Mouse (Mus musculus): ENCODE results near the gene Cd300a. TPM values are rescaled to one million over a fixed set of nuclear protein-coding genes. Genes with fewer than 3 reads are reported as not detected.

Gene Cd300a
- polyA plus RNA-seq, 1 experiment from 2014 or later = 5.4 TPM

DNA sequence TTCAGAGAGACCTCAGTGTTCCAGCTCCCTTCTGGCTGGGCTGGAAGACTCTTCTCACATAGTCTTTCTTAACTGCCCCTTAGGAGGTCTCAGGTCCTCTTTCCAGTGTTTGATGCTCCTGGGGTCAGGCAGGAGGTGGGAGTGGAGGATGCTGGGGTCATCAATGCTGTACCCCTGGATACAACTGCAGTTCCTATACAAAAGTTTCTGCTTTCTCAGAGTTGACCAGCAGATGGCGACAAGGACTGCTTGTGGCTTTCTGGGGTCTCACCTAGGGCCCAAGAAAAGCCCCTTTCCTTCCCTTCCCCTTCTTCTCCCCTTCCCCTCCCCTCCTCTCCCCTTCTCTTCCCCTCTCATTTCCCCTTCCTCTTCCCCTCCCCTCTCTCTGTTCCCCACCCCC lies 9.3 kb upstream of the Cd300a start:
- Histone ChIP-seq H3K27me3 (replicated peaks; ENCODE audit: control insufficient read depth, insufficient read depth, low read length) (no peaks in the 10 kb centered on the region), H3K4me3 (ENCODE audit: low read depth, low read length) (no peak overlapping the region), H3K9me3 (ENCODE audit: control insufficient read depth, low read length) (no peaks in the 10 kb centered on the region), H3K4me1 (replicated peaks; ENCODE audit: control insufficient read depth, insufficient read depth, low read length) (peaks cover 9% of the 10 kb centered on the region), H3K36me3 (ENCODE audit: control insufficient read depth, insufficient read depth, low read length) (no peaks in the 10 kb centered on the region), H3K9ac (ENCODE audit: low read depth, low read length) (no peak overlapping the region), H3K27ac (ENCODE audit: low read depth, low read length) (no peak overlapping the region), H3K4me2 (no peak overlapping the region)
- no peak for ATAC-seq (replicated peaks; ENCODE audit: low FRiP score)
- 0% methylated on average over 1 of the region's 1 CpGs for WGBS
- DNase-seq (ENCODE audit: low spot score) = no peak

DNA sequence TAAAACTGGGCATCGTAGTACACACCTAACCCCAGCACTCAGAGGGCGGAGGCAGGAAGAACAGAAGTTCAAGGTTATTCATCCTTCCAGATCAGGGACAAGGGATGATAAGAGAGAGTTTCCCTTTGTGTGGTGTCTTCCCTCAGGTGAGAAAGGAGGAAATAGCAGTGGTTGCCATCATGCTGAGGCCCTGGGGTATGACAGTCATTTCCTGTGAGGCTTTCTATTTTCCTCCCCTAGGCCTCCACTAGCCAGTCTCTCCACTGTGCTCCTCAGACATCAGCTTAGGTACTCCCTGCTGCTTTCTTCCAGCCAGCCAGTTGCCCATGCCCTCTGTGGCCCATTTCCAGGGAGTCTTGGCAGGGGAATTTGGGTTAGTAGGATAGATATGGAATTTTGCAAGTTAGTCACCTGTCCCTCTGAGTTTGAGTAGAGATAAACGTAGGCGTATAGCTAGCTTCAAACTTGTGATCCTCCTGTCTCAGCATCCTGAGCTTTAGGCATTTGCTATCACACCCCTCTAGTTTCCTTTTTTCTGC lies 6.5 kb upstream of the Cd300a start:
- Histone ChIP-seq H3K9ac (ENCODE audit: low read depth, low read length) (no peak overlapping the region), H3K4me2 (no peak overlapping the region), H3K9me3 (ENCODE audit: control insufficient read depth, low read length) (no peaks in the 10 kb centered on the region), H3K4me3 (ENCODE audit: low read depth, low read length) (no peak overlapping the region), H3K36me3 (ENCODE audit: control insufficient read depth, insufficient read depth, low read length) (no peaks in the 10 kb centered on the region), H3K4me1 (replicated peaks; ENCODE audit: control insufficient read depth, insufficient read depth, low read length) (peaks cover 6% of the 10 kb centered on the region; the same call in 1 of the 2 replicates), H3K27ac (ENCODE audit: low read depth, low read length) (no peak overlapping the region), H3K27me3 (replicated peaks; ENCODE audit: control insufficient read depth, insufficient read depth, low read length) (no peaks in the 10 kb centered on the region)
- ATAC-seq (replicated peaks; ENCODE audit: low FRiP score) = no peak
- DNase-seq (ENCODE audit: low spot score) = no peak
- WGBS = 81% methylated on average over 4 of the region's 4 CpGs

DNA sequence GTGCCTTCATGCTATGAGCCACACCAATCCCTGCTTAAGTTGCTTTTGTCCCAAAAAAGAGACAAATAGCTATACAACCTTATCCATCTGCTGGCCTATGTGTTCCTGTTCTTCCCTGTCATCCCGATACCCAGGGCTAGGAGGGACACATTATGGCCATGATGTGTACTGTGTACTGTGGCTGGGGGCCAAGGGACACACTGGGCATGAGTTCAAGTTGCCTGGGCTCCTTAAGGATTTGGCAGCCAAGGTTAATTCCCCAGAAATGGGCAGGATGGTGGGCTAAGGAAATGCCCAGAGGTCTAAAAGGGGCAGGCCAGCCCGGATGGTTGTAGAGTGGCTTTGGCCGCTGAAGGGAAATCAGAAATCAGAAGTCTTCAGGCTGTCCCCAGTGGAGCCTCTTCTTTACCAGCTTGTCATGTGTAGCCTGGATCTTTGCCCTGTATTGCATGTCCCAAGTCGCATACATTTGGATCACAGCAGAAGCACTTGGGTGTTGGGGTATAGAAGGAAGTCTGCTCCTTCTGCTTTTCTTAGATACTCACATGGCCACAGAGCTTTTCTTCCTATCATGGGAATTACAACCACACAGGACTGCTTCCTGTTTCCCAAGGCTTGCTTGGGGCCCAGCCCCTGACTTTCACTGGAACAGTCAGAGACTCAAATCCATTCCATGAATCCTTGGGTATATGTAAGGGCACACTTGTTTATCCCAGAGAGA lies 5.3 kb upstream of the Cd300a start:
- Histone ChIP-seq H3K27ac (ENCODE audit: low read depth, low read length) (peak overlapping the region; percentile 11; the same call in 1 of the 2 replicates), H3K4me1 (replicated peaks; ENCODE audit: control insufficient read depth, insufficient read depth, low read length) (peaks cover 6% of the 10 kb centered on the region; the same call in 1 of the 2 replicates), H3K9ac (ENCODE audit: low read depth, low read length) (no peak overlapping the region), H3K9me3 (ENCODE audit: control insufficient read depth, low read length) (no peaks in the 10 kb centered on the region), H3K4me2 (no peak overlapping the region), H3K36me3 (ENCODE audit: control insufficient read depth, insufficient read depth, low read length) (no peaks in the 10 kb centered on the region), H3K27me3 (replicated peaks; ENCODE audit: control insufficient read depth, insufficient read depth, low read length) (no peaks in the 10 kb centered on the region), H3K4me3 (ENCODE audit: low read depth, low read length) (no peak overlapping the region)
- ATAC-seq (replicated peaks; ENCODE audit: low FRiP score) (0 out of 2 replicates have a peak, but pooled peaks have one; percentile 15), DNase-seq (ENCODE audit: low spot score) (no peak)
- WGBS = 66% methylated on average over 4 of the region's 4 CpGs

DNA sequence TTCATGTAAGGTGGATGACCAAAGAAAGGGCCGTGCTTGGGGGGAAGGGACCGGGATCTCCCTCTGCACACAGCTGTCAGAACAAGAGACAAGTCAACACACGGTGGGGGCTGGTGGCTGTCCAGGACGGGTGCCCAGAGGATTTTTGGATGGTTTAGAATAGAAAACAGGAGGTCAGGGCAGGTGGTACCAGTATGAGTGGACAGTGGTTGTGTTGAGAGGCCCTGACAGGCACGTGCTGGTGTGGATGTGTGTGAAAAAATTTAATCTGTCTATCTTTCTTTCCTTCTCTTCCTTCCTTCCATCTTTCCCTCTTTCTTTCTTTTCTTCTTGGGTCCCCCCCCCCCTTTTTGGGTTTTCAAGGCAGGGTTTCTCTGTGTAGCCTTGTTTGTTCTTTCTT lies 701 bp downstream of the Cd300a start:
- Histone ChIP-seq H3K4me3 (ENCODE audit: low read depth, low read length) (peak overlapping the region; percentile 30; the same call in 1 of the 2 replicates), H3K27me3 (replicated peaks; ENCODE audit: control insufficient read depth, insufficient read depth, low read length) (no peaks in the 10 kb centered on the region), H3K36me3 (ENCODE audit: control insufficient read depth, insufficient read depth, low read length) (no peaks in the 10 kb centered on the region), H3K4me1 (replicated peaks; ENCODE audit: control insufficient read depth, insufficient read depth, low read length) (peaks cover 7% of the 10 kb centered on the region; the same call in 1 of the 2 replicates), H3K4me2 (peak overlapping the region; percentile 51), H3K27ac (ENCODE audit: low read depth, low read length) (no peak overlapping the region), H3K9ac (ENCODE audit: low read depth, low read length) (peak overlapping the region; percentile 50; the same call in 1 of the 2 replicates), H3K9me3 (ENCODE audit: control insufficient read depth, low read length) (no peaks in the 10 kb centered on the region)
- DNase-seq (ENCODE audit: low spot score) (no peak), ATAC-seq (replicated peaks; ENCODE audit: low FRiP score) (no peak)
- whole genome bisulfite sequencing = 54% methylated on average over 5 of the region's 5 CpGs

DNA sequence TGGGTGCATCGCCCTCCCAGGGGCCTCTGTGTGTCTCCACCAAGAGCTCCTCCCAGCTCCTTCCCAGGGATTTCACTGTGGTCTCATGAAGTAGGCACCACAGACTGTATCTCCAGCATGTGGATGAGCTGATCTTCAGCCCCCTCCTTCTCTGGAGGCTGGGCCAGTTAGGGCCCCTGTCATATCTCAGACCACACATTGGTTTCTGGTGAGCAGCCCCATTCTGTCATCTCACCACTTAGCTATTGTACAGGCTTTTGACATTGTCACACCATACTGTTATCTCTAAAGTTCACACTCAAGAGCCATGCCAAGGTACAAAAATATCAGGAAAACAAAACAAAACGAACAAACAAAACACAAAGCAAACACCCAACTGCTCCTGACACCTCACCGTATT lies 6.2 kb downstream of the Cd300a start:
- peak; percentile 93 for ATAC-seq (replicated peaks; ENCODE audit: low FRiP score)
- H3K36me3 ChIP-seq (ENCODE audit: control insufficient read depth, insufficient read depth, low read length) = no peaks in the 10 kb centered on the region
- 44% methylated on average over 3 of the region's 3 CpGs for WGBS
- no peak overlapping the region for H3K4me2 ChIP-seq
- DNase-seq (ENCODE audit: low spot score) = no peak
- H3K27me3 ChIP-seq (replicated peaks; ENCODE audit: control insufficient read depth, insufficient read depth, low read length) = no peaks in the 10 kb centered on the region
- H3K27ac ChIP-seq (ENCODE audit: low read depth, low read length) = peak overlapping the region; percentile 80
- H3K4me3 ChIP-seq (ENCODE audit: low read depth, low read length) = no peak overlapping the region
- no peak overlapping the region for H3K9ac ChIP-seq (ENCODE audit: low read depth, low read length)
- H3K9me3 ChIP-seq (ENCODE audit: control insufficient read depth, low read length) = no peaks in the 10 kb centered on the region
- peaks cover 12% of the 10 kb centered on the region; the same call in 1 of the 2 replicates for H3K4me1 ChIP-seq (replicated peaks; ENCODE audit: control insufficient read depth, insufficient read depth, low read length)

DNA sequence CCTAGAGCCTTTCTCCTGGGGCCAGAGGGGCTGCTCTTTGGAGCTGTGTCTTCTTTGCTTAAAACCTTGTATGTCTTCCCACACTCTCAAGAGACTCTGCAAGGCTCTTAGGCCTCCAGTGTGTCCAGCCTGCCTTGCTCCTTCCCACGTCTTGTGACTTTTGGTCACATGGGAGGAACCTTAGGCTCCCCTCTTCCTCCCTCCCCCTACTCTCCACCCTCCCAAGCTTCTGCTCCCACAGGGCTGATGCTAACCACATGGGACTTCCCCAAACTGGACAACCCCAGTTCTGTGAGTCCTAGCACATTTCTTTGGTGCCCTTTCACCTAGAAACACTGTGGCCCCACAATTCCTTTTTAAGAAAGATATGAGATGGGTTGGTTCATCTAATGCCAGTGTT lies 8.2 kb downstream of the Cd300a start:
- Histone ChIP-seq H3K9ac (ENCODE audit: low read depth, low read length) (no peak overlapping the region), H3K4me1 (replicated peaks; ENCODE audit: control insufficient read depth, insufficient read depth, low read length) (peaks cover 12% of the 10 kb centered on the region; the same call in 1 of the 2 replicates), H3K27me3 (replicated peaks; ENCODE audit: control insufficient read depth, insufficient read depth, low read length) (no peaks in the 10 kb centered on the region), H3K9me3 (ENCODE audit: control insufficient read depth, low read length) (no peaks in the 10 kb centered on the region), H3K36me3 (ENCODE audit: control insufficient read depth, insufficient read depth, low read length) (no peaks in the 10 kb centered on the region), H3K4me3 (ENCODE audit: low read depth, low read length) (no peak overlapping the region), H3K4me2 (no peak overlapping the region), H3K27ac (ENCODE audit: low read depth, low read length) (no peak overlapping the region)
- WGBS = 58% methylated on average over 1 of the region's 1 CpGs
- DNase-seq (ENCODE audit: low spot score) = no peak
- ATAC-seq (replicated peaks; ENCODE audit: low FRiP score) = no peak

DNA sequence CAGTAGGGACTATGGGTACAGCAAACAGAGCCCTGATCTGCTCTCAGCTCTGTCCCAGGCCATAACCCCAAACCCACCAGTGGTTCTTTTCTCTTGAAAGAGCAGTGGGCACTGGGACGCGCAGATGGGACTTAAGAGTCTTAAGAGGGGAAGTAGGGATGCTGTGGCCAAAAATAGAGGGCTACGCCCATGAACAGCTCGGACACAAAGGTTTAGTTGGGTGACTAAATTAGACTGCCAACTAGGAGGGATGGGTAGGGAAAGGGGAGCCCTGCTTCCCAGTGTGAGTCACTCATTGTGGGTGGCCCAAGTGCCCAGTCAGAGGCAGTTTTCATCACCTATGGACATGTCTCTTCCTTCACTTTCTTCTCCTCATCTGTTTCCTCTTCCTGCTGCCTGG lies 13.4 kb downstream of the Cd300a start:
- Histone ChIP-seq H3K4me2 (no peak overlapping the region), H3K4me3 (ENCODE audit: low read depth, low read length) (no peak overlapping the region), H3K9ac (ENCODE audit: low read depth, low read length) (no peak overlapping the region), H3K36me3 (ENCODE audit: control insufficient read depth, insufficient read depth, low read length) (no peaks in the 10 kb centered on the region), H3K27ac (ENCODE audit: low read depth, low read length) (no peak overlapping the region), H3K9me3 (ENCODE audit: control insufficient read depth, low read length) (no peaks in the 10 kb centered on the region), H3K4me1 (replicated peaks; ENCODE audit: control insufficient read depth, insufficient read depth, low read length) (peaks cover 7% of the 10 kb centered on the region), H3K27me3 (replicated peaks; ENCODE audit: control insufficient read depth, insufficient read depth, low read length) (no peaks in the 10 kb centered on the region)
- no peak for ATAC-seq (replicated peaks; ENCODE audit: low FRiP score)
- DNase-seq (ENCODE audit: low spot score) = no peak
- 78% methylated on average over 4 of the region's 4 CpGs for WGBS

DNA sequence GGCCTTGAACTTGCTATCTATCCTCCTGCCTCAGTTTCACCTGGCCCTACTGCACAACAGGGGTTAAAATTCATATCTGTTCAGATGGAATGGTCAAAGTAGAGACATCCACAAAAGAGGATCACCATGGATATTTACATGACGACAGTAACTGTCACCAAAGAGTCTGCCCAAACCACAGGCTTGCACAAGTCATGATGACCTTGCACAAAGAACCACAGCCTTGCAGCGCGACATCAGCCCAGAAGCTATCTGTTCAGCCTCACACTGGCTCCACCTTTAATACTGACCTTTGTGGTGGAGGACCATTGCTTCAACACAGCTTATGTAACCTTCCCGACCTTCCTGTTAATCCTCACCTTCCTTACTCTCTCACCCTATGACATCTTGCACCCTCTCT lies 17.7 kb downstream of the Cd300a start:
- Histone ChIP-seq H3K27me3 (replicated peaks; ENCODE audit: control insufficient read depth, insufficient read depth, low read length) (no peaks in the 10 kb centered on the region), H3K4me3 (ENCODE audit: low read depth, low read length) (no peak overlapping the region), H3K4me2 (no peak overlapping the region), H3K27ac (ENCODE audit: low read depth, low read length) (0 out of 2 replicates have a peak overlapping the region, but pooled peaks have one; percentile 7), H3K9me3 (ENCODE audit: control insufficient read depth, low read length) (no peaks in the 10 kb centered on the region), H3K4me1 (replicated peaks; ENCODE audit: control insufficient read depth, insufficient read depth, low read length) (peaks cover 7% of the 10 kb centered on the region), H3K36me3 (ENCODE audit: control insufficient read depth, insufficient read depth, low read length) (no peaks in the 10 kb centered on the region), H3K9ac (ENCODE audit: low read depth, low read length) (no peak overlapping the region)
- WGBS = 38% methylated on average over 4 of the region's 4 CpGs
- ATAC-seq (replicated peaks; ENCODE audit: low FRiP score) (peak; percentile 54; the same call in 1 of the 2 replicates), DNase-seq (ENCODE audit: low spot score) (no peak)

DNA sequence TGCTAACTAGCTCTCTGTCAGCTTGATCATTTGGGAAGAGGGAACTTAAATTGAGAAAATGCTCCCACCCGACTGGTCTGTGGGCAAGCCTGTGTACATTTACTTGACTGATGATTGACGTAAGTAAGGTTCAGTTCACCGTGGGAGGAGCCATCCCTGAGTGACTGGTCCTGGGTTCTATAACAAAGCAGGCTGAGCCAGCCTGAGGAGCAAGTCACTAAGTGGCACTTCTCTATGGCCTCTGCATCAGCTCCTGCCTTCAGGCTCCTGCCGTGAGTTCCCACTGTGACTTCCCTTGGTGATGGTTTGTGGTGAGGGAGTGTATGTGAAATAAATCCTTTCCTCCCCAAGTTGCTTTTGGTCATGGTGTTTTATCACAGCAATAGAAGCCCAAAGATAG lies 18.2 kb downstream of the Cd300a start:
- Histone ChIP-seq H3K36me3 (ENCODE audit: control insufficient read depth, insufficient read depth, low read length) (no peaks in the 10 kb centered on the region), H3K9ac (ENCODE audit: low read depth, low read length) (no peak overlapping the region), H3K27ac (ENCODE audit: low read depth, low read length) (no peak overlapping the region), H3K4me1 (replicated peaks; ENCODE audit: control insufficient read depth, insufficient read depth, low read length) (peaks cover 7% of the 10 kb centered on the region), H3K4me3 (ENCODE audit: low read depth, low read length) (no peak overlapping the region), H3K9me3 (ENCODE audit: control insufficient read depth, low read length) (no peaks in the 10 kb centered on the region), H3K4me2 (no peak overlapping the region), H3K27me3 (replicated peaks; ENCODE audit: control insufficient read depth, insufficient read depth, low read length) (no peaks in the 10 kb centered on the region)
- DNase-seq (ENCODE audit: low spot score) = no peak
- no peak for ATAC-seq (replicated peaks; ENCODE audit: low FRiP score)
- WGBS = 37% methylated on average over 4 of the region's 4 CpGs

Data from liver, embryonic 11.5 days (tissue).